Mouse (Mus musculus): ENCODE results near the gene Wwox.

DNA sequence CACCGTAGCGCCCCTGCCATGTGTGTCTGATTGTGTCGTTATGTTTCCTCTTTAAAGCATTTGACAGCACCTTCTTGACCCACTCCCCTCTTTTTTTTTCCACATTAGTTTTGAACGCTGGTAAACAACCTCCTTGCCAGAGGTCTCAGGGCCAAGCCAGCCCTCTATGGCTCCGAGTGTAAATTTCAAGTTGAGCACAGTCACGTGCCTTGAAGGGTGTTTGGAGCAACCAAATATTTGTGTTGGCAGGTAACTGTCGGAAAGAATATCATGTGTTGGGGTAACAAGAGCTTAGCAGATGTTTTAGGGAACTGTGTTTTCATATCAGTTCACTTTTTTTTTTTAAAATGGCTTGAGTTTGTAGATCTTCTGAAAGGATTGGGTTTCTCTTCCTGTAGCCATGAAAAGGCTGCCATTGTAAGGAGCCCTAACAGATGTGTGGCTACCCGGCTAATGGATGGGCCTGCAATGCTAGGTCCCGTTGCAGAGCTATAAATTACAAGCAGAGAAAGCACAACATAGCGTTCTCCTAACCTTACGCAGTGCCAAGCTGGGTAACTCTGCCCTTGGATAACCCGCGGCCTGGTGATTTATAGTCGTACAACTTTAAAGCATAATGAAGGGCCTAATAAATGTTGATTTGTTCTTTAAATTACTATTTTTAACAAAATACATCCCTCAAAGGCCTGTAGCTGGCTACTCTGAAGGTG is 277.2 kb downstream of the Wwox start:
- TF ChIP-seq EP300 (IDR thresholded peaks at IDR 0.05) (no peak), CTCF (IDR thresholded peaks at IDR 0.05) (no peak)

All from lung, postnatal 0 days (tissue).